Mouse (Mus musculus): ENCODE data around the gene Ccdc146.
"Not testable (repeated sequence)": the region's sequence is repeated elsewhere in the genome, so short reads cannot be mapped to it uniquely, and the experiment has no call there.

The Ccdc146 gene

DNA sequence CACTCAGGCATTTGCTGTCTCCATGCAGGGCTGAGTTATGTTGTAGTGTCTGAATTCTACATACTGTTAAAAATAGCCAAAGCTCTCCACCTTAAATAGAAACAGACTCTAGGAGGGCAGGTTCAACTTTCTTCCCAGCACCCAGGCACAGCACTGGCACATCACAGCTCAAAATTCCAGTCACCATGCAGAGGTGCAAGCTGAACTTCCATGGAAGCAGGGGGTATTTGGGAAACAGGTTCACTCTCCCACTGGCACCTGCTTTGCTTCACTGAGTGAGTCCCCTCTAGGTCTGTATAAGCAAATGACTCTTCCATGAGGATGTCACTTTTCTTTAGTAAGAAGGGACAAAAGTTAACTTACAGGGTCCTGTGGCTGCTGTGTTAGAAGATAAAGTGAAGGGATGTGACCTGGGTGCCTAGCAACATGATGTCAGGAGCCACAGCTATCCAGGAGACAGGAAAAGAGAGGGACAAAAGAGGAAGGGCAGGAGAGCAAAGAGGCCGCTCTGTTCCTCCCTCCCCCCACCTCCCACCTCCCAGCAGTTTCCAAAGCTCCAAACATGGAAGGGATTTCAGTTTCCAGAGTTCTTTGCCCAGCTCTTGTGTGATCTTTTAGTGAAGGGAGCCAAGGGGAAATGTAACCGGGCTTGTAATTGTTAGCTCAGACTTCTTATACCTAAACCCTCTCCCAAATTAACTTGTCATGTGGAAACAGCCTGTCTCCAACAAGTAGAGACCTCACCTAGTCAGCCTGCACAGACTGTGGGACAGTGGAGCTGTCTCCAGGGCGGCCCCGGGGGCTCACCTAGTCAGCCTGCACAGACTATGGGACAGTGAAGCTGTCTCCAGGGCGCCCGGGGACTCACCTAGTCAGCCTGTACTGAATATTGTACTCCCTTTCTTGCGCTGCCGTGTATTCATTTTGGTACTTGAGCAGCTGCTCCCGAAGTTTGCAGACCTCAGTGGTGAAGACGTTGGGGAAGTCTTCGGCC is 94.5 kb downstream of the Ccdc146 start:
- no peak for DNase-seq

DNA sequence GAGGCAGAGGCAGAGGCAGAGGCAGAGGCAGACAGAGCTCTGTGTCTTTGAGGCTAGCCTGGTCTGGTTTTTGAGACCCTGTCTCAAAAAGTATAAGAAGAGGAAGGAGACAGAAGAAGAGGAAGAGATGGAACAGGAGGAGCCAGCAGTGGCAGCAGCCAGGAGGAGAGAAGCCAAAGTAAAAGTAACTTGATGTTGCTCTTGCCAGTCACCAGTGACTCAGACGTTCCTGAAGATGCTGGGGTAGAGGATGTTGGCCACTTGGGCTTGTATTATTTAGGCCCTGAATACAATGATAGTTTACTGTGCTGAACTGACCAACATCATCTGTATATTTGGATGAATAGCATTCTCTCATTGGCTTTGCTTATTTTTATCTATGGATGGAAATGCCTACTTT is 95.9 kb downstream of the Ccdc146 start:
- no peak for DNase-seq

GRCm38 (mm10) chr5:21326494-21326893 is 98.0 kb downstream of the Ccdc146 start:
- DNase-seq, result peak; percentile 83

GRCm38 (mm10) chr5:21320138-21320537 is 104.3 kb downstream of the Ccdc146 start:
- DNase-seq, result no peak

- DNase-seq, result no peak
These were observed 109.8 kb downstream of the Ccdc146 start for GRCm38 (mm10) chr5:21314696-21315095.

DNA sequence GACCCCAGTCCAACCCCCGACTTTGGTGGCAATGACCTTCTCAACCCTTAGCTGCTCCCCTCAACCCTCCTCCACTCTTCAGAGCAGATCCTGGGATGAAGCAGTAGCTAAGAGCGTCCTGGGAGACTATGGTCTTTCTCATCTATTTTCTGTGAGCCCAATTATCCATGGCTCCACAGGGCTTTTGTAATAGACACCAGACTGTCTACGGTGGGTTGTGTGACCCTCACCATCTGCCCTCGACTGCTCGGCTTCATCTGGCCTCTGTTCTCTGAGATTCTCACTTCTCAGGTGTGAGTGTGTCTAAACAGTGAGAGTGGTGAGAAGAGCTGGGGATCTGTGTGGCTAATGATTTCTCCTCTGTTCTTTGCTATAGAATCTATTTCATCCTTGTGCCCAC is 117.3 kb downstream of the Ccdc146 start:
- DNase-seq, result no peak

DNA sequence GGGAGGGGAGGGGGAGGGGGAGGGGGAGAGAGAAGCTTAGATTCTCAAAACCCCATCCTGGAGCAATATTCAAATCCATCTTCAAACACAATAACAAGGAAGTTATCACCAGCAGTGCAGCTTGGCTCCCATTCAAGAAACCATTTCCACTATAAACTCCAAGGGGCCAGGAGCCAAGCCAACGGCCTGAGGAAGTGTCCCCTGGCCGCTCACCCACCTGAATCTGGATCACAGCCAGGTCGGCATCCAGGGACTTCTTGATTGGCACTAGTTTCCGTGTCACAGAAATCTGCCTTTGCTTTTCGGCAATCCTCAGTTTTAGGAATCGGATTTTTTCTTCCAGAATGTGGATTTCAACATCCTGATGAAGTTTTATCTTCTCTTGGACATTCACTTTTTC is 123.5 kb downstream of the Ccdc146 start:
- no peak for DNase-seq

- no peak for DNase-seq
These were observed 124.4 kb downstream of the Ccdc146 start for GRCm38 (mm10) chr5:21300058-21300457.

DNA sequence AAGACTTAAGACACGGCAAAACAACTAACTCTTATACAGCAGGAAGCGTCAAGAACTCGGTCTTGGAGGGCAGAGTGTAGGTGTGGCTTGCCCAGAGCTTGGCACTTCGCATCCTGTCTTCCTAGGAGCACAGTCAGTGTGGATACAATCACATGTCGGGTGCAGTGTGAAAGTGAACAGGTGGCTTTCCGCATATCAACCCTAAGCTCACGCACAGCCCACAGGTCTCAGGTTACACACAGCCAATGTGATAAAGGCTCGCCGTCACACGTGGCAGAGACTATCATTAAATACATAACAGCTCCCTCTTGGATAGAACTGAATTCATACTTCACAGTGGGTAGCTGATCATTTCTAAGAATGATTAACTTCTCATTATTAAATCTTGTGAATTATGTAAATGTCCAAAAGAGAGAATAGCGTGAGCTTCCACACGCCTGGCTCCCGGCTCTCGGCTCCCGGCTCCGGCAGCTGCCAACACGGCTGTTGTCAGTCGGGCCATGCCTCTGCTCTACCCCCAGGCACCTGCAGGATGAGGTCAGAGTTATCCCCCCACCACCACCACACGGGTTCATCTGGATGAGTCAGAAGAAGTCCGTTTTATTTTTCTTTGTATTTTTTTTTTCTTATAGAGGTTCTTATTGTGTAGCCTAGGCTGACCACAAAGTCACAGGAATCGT is 125.3 kb downstream of the Ccdc146 start:
- no peak for DNase-seq

DNA sequence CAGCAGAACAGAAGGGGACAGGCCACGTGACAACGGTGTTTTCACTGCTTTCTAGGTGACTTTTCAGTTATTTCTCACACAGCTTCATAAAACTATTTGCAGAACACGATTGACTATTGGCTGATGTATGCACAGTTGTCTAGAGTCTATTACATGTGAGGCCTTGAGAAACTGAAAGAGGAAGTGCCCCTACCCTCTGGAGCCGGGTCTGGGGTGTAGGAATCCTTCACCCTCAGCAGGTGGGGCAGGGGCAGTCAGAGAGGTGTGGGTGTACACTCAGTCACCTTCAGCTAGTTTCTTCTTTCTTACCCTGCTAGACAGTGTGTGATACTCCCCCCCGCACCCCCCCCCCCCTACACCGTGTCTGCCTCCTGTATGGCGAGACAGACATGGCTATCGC is 128.8 kb downstream of the Ccdc146 start:
- no peak for DNase-seq

DNA sequence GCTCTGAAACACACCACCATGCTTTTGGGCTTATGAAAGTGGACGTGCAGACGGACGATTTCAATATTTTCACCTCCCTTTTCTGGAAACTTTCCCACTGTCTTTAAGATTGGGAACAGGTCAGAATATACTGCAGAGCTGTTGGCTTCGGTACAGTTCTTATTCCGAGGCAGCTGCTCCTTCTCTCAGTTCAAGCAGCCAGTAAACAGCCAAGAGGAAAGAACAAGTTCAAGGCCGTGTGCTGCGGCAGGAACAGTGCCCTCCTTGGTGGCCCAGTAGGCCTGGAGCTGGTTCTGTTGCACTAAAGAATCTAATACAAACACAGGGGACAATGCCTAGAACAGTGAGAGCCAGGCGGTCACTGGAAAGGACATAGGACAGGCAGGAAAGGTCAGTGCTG is 133.9 kb downstream of the Ccdc146 start:
- no peak for DNase-seq

- no peak for DNase-seq
These were observed 135.6 kb downstream of the Ccdc146 start for GRCm38 (mm10) chr5:21288658-21289435.

GRCm38 (mm10) chr5:21283356-21284062 is 141.0 kb downstream of the Ccdc146 start:
- DNase-seq, result no peak

- DNase-seq, result not testable (repeated sequence)
These were observed 146.8 kb downstream of the Ccdc146 start for GRCm38 (mm10) chr5:21277685-21278084.

GRCm38 (mm10) chr5:21271386-21272354 is 152.8 kb downstream of the Ccdc146 start:
- no peak for DNase-seq

DNA sequence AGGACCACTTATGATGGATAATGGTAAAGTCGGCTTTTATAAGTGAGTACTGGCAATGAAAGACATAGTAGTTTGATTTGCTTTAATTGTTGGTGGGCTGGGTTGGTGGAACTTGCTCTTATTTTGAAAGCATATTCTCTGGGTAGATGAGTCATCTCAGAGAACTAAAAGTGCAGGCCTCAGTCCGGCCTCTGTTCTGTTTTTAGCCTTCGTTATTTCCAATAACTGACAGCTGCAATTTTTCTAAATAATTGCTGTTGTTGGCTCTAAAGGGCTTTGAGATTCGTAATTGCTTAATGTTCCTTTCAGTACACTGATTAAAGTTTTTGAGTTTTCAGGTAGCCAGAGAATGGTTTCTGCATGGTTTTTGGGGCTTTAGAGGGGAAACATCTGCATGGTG is 153.7 kb downstream of the Ccdc146 start:
- no peak for DNase-seq

GRCm38 (mm10) chr5:21269446-21269845 is 155.0 kb downstream of the Ccdc146 start:
- no peak for DNase-seq

DNA sequence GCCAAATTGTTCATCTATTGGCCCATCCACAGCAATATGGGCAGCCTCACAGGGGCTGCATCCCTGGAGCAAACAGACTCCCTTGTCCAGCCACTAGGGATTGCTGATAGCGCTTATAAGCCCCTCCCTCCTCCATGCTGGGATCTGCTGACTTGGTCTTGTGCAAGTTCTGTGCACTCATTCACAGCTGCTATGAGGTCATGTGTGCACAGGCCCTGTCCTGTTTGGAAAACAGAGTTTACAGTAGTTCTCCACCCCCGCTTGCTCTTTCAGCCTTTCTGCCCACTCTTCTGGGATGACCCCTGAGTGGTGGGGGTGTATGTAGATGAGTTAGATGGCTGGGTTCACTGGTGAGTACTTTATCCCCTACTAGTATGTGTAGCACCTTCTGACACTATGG is 157.4 kb downstream of the Ccdc146 start:
- DNase-seq, result no peak

DNA sequence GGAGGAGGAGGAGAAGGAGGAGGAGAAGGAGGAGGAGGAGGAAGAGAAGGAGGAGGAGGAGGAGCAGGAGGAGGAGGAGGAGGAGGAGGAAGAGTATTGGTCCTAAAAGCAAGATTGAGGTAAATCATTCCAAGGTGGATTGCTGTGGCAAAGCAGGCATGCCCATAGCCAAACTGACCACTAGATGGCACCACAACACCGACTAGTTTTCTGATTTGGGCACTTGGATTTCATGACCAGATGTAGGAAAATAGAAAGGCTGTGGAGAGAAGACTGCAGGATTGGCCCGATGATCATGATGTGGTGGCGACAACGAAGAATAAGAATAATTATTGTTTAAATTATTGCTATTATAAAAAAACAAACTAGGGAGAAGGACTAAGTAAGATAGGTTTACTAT is 159.4 kb downstream of the Ccdc146 start:
- DNase-seq, result peak; percentile 80

- no peak for DNase-seq
These were observed 160.0 kb downstream of the Ccdc146 start for GRCm38 (mm10) chr5:21264352-21265021.
